Mouse (Mus musculus): ENCODE measurements around the gene Zc3h7a. TPM values are rescaled to one million over a fixed set of nuclear protein-coding genes. Genes with fewer than 3 reads are reported as not detected.

Zc3h7a gene
- 113 and 116 TPM in 2 replicates for polyA plus RNA-seq (2014; fragmentation: Nextera tagmentation; extraction: Ambion mirVana)

- Histone ChIP-seq H3K36me3 (ENCODE audit: control insufficient read depth, insufficient read depth, low read length) (no peaks in the 10 kb centered on the region), H3K4me3 (ENCODE audit: low read depth, low read length) (peak within 1 kb of the TSS; percentile 94), H3K4me1 (ENCODE audit: control insufficient read depth, insufficient read depth, low read length) (no peaks in the 10 kb centered on the region), H3K27ac (ENCODE audit: low read length) (peak within 1 kb of the TSS; percentile 87), H3K27me3 (ENCODE audit: control insufficient read depth, insufficient read depth, low read length) (no peaks in the 10 kb centered on the region), H3K4me2 (replicated peaks; ENCODE audit: low read depth, low read length) (peak within 1 kb of the TSS; percentile 90), H3K9ac (replicated peaks; ENCODE audit: low read depth, low read length) (peak within 1 kb of the TSS; percentile 81), H3K9me3 (ENCODE audit: control insufficient read depth, low read depth, low read length) (no peaks in the 10 kb centered on the region)
- ATAC-seq (ENCODE audit: insufficient number of reproducible peaks, insufficient read depth, low FRiP score, low read depth), result peak; percentile 91
- under 1% methylated on average over 57 of the region's 57 CpGs for WGBS
These were observed at the start of gene Zc3h7a for GRCm38 (mm10) chr16:11176208-11176883. TSS of gene Zc3h7a (minus strand) at chr16:11176393.

GRCm38 (mm10) chr16:11217801-11218200 is 41.6 kb upstream of the Zc3h7a start:
- H3K9me3 ChIP-seq (ENCODE audit: control insufficient read depth, low read depth, low read length), result no peaks in the 10 kb centered on the region
- H3K4me2 ChIP-seq (replicated peaks; ENCODE audit: low read depth, low read length), result no peak overlapping the region
- 76% methylated on average over 3 of the region's 3 CpGs for WGBS
- H3K27ac ChIP-seq (ENCODE audit: low read length), result no peak overlapping the region
- peaks cover 44% of the 10 kb centered on the region for H3K36me3 ChIP-seq (ENCODE audit: control insufficient read depth, insufficient read depth, low read length)
- no peaks in the 10 kb centered on the region for H3K4me1 ChIP-seq (ENCODE audit: control insufficient read depth, insufficient read depth, low read length)
- H3K27me3 ChIP-seq (ENCODE audit: control insufficient read depth, insufficient read depth, low read length), result no peaks in the 10 kb centered on the region
- no peak overlapping the region for H3K4me3 ChIP-seq (ENCODE audit: low read depth, low read length)
- no peak overlapping the region for H3K9ac ChIP-seq (replicated peaks; ENCODE audit: low read depth, low read length)
- ATAC-seq (ENCODE audit: insufficient number of reproducible peaks, insufficient read depth, low FRiP score, low read depth), result no peak

GRCm38 (mm10) chr16:11203600-11204390 is 27.6 kb upstream of the Zc3h7a start:
- Histone ChIP-seq H3K27me3 (ENCODE audit: control insufficient read depth, insufficient read depth, low read length) (no peaks in the 10 kb centered on the region), H3K9ac (replicated peaks; ENCODE audit: low read depth, low read length) (peak overlapping the region; percentile 86), H3K27ac (ENCODE audit: low read length) (peak overlapping the region; percentile 52), H3K9me3 (ENCODE audit: control insufficient read depth, low read depth, low read length) (no peaks in the 10 kb centered on the region), H3K4me2 (replicated peaks; ENCODE audit: low read depth, low read length) (peak overlapping the region; percentile 63), H3K4me3 (ENCODE audit: low read depth, low read length) (peak overlapping the region; percentile 89), H3K36me3 (ENCODE audit: control insufficient read depth, insufficient read depth, low read length) (peaks cover 31% of the 10 kb centered on the region), H3K4me1 (ENCODE audit: control insufficient read depth, insufficient read depth, low read length) (peaks cover 12% of the 10 kb centered on the region)
- ATAC-seq (ENCODE audit: insufficient number of reproducible peaks, insufficient read depth, low FRiP score, low read depth), result peak; percentile 24; the same call in 1 of the 2 replicates
- 3% methylated on average over 24 of the region's 24 CpGs for WGBS

DNA sequence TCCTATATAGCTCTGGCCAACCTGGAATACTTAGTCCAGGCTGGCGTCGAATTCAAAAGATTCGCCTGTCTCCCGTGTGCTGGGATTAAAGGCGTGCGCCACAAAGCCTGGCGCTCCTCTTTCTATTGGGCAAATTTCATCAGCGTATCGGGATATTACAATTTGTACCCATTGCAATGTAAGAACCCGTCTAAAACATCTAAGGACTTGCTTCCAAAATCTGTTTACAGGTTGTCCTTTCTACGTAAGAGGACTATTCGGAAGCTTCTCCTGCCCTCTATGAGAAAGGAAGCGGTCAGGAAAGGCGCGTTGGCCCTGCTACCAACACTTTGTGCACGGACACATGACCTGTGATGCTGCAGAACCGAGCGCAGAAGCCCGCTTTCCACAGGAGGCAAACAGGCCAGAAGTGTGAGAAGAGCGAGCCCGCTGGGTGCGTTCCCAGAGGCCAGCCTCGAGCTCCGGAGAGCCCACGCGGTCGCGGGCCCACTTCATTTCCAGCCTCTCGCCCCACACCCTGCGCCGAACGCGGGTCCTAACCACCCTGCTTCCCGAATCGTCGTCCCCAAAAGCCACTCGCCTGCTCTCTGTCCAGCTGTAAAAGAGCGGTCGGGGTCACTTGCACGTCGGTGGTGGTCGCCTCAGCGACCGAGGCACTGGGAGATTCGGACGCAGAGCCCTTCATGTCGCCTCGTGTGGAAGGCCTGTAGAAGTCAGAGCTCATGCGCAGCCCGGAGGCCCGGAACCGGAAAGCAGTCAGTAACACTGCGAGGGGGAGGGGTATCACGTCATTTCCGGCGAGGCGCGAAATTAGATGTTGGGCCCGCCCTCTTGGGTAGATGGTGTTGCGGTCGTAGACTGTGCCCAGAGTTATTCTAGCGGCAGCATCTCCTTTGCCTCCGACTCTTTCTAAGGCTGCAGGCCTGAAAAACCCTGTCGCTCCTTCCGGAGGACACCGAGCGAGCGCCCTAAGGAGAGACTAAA is 26.7 kb upstream of the Zc3h7a start, which contains the start of gene Rsl1d1:
TSS of gene Rsl1d1 (minus strand) at position 761 of the 984 bp plus-strand sequence.
- Histone ChIP-seq H3K4me1 (ENCODE audit: control insufficient read depth, insufficient read depth, low read length) (peaks cover 12% of the 10 kb centered on the region), H3K9me3 (ENCODE audit: control insufficient read depth, low read depth, low read length) (no peaks in the 10 kb centered on the region), H3K4me2 (replicated peaks; ENCODE audit: low read depth, low read length) (peak within 1 kb of the TSS; percentile 97), H3K9ac (replicated peaks; ENCODE audit: low read depth, low read length) (peak within 1 kb of the TSS; percentile 86), H3K36me3 (ENCODE audit: control insufficient read depth, insufficient read depth, low read length) (peaks cover 34% of the 10 kb centered on the region), H3K4me3 (ENCODE audit: low read depth, low read length) (peak within 1 kb of the TSS; percentile 89), H3K27ac (ENCODE audit: low read length) (peak within 1 kb of the TSS; percentile 66), H3K27me3 (ENCODE audit: control insufficient read depth, insufficient read depth, low read length) (no peaks in the 10 kb centered on the region)
- peak; percentile 98 for ATAC-seq (ENCODE audit: insufficient number of reproducible peaks, insufficient read depth, low FRiP score, low read depth)
- under 1% methylated on average over 68 of the region's 68 CpGs for WGBS

DNA sequence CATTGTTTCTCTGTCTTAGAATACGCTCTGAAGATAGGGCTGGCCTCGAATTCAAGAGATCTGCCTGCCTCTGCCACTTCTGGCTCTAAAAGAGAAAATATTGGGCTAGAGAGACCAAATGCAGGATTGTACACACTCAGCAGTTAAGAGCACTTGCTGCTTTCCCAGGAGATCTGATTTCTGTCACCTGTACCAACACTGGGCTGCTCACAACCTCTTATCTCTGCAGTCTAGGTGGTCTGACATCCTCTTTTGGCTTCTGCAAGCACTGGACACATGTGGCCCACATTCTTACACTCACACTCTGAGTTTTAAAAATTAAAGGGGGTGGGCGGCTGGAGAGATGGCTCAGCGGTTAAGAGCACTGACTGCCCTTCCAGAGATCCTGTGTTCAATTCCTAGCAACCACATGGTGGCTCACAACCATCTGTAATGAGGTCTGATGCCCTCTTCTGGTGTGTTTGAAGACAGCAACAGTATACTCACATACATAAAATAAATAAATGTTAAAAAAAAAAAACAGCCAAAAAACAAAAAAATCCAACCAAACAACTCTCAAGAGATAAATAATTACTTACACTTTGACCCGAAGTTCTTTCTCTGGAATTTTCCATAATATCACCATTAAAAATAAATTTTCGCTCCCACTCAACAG is 25.7 kb upstream of the Zc3h7a start:
- H3K9ac ChIP-seq (replicated peaks; ENCODE audit: low read depth, low read length), result peak overlapping the region; percentile 86; the same call in 1 of the 2 replicates
- no peaks in the 10 kb centered on the region for H3K9me3 ChIP-seq (ENCODE audit: control insufficient read depth, low read depth, low read length)
- H3K36me3 ChIP-seq (ENCODE audit: control insufficient read depth, insufficient read depth, low read length), result peaks cover 42% of the 10 kb centered on the region
- no peaks in the 10 kb centered on the region for H3K27me3 ChIP-seq (ENCODE audit: control insufficient read depth, insufficient read depth, low read length)
- 71% methylated on average over 6 of the region's 6 CpGs for WGBS
- H3K27ac ChIP-seq (ENCODE audit: low read length), result no peak overlapping the region
- peaks cover 12% of the 10 kb centered on the region for H3K4me1 ChIP-seq (ENCODE audit: control insufficient read depth, insufficient read depth, low read length)
- peak overlapping the region; percentile 97 for H3K4me2 ChIP-seq (replicated peaks; ENCODE audit: low read depth, low read length)
- H3K4me3 ChIP-seq (ENCODE audit: low read depth, low read length), result peak overlapping the region; percentile 89
- no peak for ATAC-seq (ENCODE audit: insufficient number of reproducible peaks, insufficient read depth, low FRiP score, low read depth)

DNA sequence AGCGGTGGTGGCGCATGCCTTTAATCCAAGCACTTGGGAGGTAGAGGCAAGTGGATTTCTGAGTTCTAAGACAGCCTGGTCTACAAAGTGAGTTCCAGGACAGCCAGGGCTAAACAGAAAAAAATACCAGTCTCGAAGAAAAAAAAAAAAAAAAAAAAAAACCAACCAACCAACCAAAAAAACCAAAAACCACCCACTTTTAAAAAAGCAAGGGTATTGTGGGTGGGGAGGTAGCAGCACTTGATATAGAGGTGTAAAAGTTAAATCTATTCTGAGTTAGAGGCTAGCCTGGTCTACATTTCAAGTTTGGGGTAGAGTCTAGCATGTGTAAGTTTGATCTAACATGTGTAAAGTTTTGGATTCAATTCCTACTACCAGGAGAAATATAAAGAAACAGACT is 24.1 kb upstream of the Zc3h7a start:
- Histone ChIP-seq H3K27ac (ENCODE audit: low read length) (no peak overlapping the region), H3K36me3 (ENCODE audit: control insufficient read depth, insufficient read depth, low read length) (peaks cover 57% of the 10 kb centered on the region), H3K27me3 (ENCODE audit: control insufficient read depth, insufficient read depth, low read length) (no peaks in the 10 kb centered on the region), H3K9ac (replicated peaks; ENCODE audit: low read depth, low read length) (no peak overlapping the region), H3K4me2 (replicated peaks; ENCODE audit: low read depth, low read length) (no peak overlapping the region), H3K9me3 (ENCODE audit: control insufficient read depth, low read depth, low read length) (no peaks in the 10 kb centered on the region), H3K4me3 (ENCODE audit: low read depth, low read length) (no peak overlapping the region), H3K4me1 (ENCODE audit: control insufficient read depth, insufficient read depth, low read length) (peaks cover 12% of the 10 kb centered on the region)
- 93% methylated on average over 3 of the region's 3 CpGs for WGBS
- no peak for ATAC-seq (ENCODE audit: insufficient number of reproducible peaks, insufficient read depth, low FRiP score, low read depth)

- H3K27ac ChIP-seq (ENCODE audit: low read length), result no peak overlapping the region
- no peak overlapping the region for H3K4me3 ChIP-seq (ENCODE audit: low read depth, low read length)
- peaks cover 75% of the 10 kb centered on the region for H3K36me3 ChIP-seq (ENCODE audit: control insufficient read depth, insufficient read depth, low read length)
- no peaks in the 10 kb centered on the region for H3K27me3 ChIP-seq (ENCODE audit: control insufficient read depth, insufficient read depth, low read length)
- H3K4me2 ChIP-seq (replicated peaks; ENCODE audit: low read depth, low read length), result no peak overlapping the region
- no peaks in the 10 kb centered on the region for H3K9me3 ChIP-seq (ENCODE audit: control insufficient read depth, low read depth, low read length)
- ATAC-seq (ENCODE audit: insufficient number of reproducible peaks, insufficient read depth, low FRiP score, low read depth), result no peak
- H3K9ac ChIP-seq (replicated peaks; ENCODE audit: low read depth, low read length), result no peak overlapping the region
- 84% methylated on average over 2 of the region's 2 CpGs for WGBS
- no peaks in the 10 kb centered on the region for H3K4me1 ChIP-seq (ENCODE audit: control insufficient read depth, insufficient read depth, low read length)
These were observed 22.3 kb upstream of the Zc3h7a start for GRCm38 (mm10) chr16:11198467-11198866.

Data from stomach, embryonic 14.5 days (tissue).